Mouse (Mus musculus) liver, embryonic 18 days (tissue): ENCODE measurements around the gene Dcaf6. TPM values are rescaled to one million over a fixed set of nuclear protein-coding genes. Genes with fewer than 3 reads are reported as not detected.

Experiments used
- polyA plus RNA-seq: library from polyadenylated mRNA; depleted of rRNA; stranded (reverse); fragments of >200 nt; gene quantifications from 2 replicates; pipeline ENCODE4 v1.2.3, GENCODE M21; 2012; rRNA removed

Dcaf6 gene
- 27.3 and 28.7 TPM in 2 replicates for polyA plus RNA-seq

GRCm38 (mm10) chr1:165460360-165460800, at the start of gene Dcaf6, which contains the start of gene Mpc2:
Gene Dcaf6 (minus strand): TSS chr1:165460475.
Gene Mpc2 (plus strand): TSS chr1:165460637.

GRCm38 (mm10) chr1:165484688-165485233, 24.5 kb upstream of the Dcaf6 start, which contains the start of gene Adcy10:
Gene Adcy10 (plus strand): TSS chr1:165485183.

GRCm38 (mm10) chr1:165295489-165295888, 164.8 kb downstream of the Dcaf6 start, which contains the start of gene Gpr161:
Gene Gpr161 (plus strand): TSS chr1:165295789.

Other genes starting within 250 kb of the Dcaf6 start
- 12.8 and 13.2 TPM in 2 replicates for gene Tiprl, start 223.5 kb downstream of the Dcaf6 start, polyA plus RNA-seq
- gene Gpr161, start 164.7 kb downstream of the Dcaf6 start, polyA plus RNA-seq: 0.08 and 0.12 TPM in 2 replicates
- 144 and 187 TPM in 2 replicates for gene Mpc2, start 162 bp upstream of the Dcaf6 start, polyA plus RNA-seq
- 0.07 and 0.21 TPM in 2 replicates for gene Adcy10, start 24.7 kb upstream of the Dcaf6 start, polyA plus RNA-seq
- gene Mpzl1, start 174.1 kb upstream of the Dcaf6 start, polyA plus RNA-seq: 18.5 and 19.2 TPM in 2 replicates
- 17.2 and 18.5 TPM in 2 replicates for gene Rcsd1, start 249.3 kb upstream of the Dcaf6 start, polyA plus RNA-seq